Mouse (Mus musculus): ENCODE data around the gene Hoxd9. TPM values are rescaled to one million over a fixed set of nuclear protein-coding genes. Genes with fewer than 3 reads are reported as not detected.

The Hoxd9 gene
- total RNA-seq, 2 experiments from 2014 or later: not detected

GRCm38 (mm10) chr2:74724244-74725015 is 26.9 kb downstream of the Hoxd9 start:
- DNase-seq (ENCODE audit: extremely low spot score in 1 of 2, low spot score in 2 of 2): no peak
- intact Hi-C loops (cut with DNase I): loop anchor here (5.0 kb wide), 1 partner anchor 67 kb away; the partner anchor contains the start of gene Evx2
- H3K27ac ChIP-seq: no peak overlapping the region
- H3K4me3 ChIP-seq: no peak overlapping the region
- no peak for TF ChIP-seq CTCF (IDR thresholded peaks at IDR 0.05)

- no peak for DNase-seq (ENCODE audit: extremely low spot score in 1 of 2, low spot score in 2 of 2)
- H3K27ac ChIP-seq: no peak overlapping the region
- no peak for TF ChIP-seq CTCF (IDR thresholded peaks at IDR 0.05)
- H3K4me3 ChIP-seq: no peak overlapping the region
- intact Hi-C loops (cut with DNase I): loop anchor here (5.0 kb wide), 1 partner anchor 68 kb away; the partner anchor contains the start of gene Evx2
Measured at GRCm38 (mm10) chr2:74725171-74725570, 27.6 kb downstream of the Hoxd9 start.

GRCm38 (mm10) chr2:74726551-74726950 is 29.0 kb downstream of the Hoxd9 start, which contains the start of gene Gm28230:
Gm28230 (plus strand) TSS chr2:74726728.
- Histone ChIP-seq H3K27ac (no peak within 1 kb of the TSS), H3K4me3 (no peak within 1 kb of the TSS)
- no peak for TF ChIP-seq CTCF (IDR thresholded peaks at IDR 0.05)
- DNase-seq (ENCODE audit: extremely low spot score in 1 of 2, low spot score in 2 of 2): no peak
- intact Hi-C loops (cut with DNase I): loop anchor here (5.0 kb wide), 1 partner anchor 69 kb away; the partner anchor contains the start of gene Evx2

DNA sequence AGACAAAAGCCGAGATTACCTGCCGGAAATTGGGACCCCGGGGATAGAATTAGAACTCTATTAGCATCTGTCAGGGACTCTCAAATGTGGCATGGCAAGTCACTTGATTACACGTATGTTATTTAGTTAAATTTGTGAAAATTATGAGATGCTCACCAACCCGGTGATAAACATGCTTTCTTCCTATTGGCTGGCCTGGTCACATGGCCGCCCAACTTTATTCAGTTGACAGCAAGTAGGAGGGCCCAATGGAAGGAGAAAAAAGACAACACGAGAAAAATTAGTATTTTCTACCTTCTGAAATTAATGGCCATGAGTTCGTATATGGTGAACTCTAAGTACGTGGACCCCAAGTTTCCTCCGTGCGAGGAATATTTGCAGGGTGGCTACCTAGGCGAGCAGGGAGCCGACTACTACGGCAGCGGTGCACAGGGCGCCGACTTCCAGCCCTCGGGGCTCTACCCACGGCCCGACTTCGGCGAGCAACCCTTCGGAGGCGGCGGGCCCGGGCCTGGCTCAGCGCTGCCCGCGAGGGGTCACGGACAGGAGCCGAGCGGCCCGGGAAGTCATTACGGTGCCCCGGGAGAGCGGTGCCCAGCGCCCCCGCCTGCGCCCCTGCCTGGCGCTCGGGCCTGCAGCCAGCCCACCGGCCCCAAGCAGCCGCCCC is 29.6 kb downstream of the Hoxd9 start:
- DNase-seq (ENCODE audit: extremely low spot score in 1 of 2, low spot score in 2 of 2): no peak
- Histone ChIP-seq H3K4me3 (no peak overlapping the region), H3K27ac (no peak overlapping the region)
- no peak for TF ChIP-seq CTCF (IDR thresholded peaks at IDR 0.05)
- intact Hi-C loops (cut with DNase I): loop anchor here (5.0 kb wide), 1 partner anchor 70 kb away; the partner anchor contains the start of gene Evx2

GRCm38 (mm10) chr2:74727640-74728302 is 30.2 kb downstream of the Hoxd9 start:
- DNase-seq (ENCODE audit: extremely low spot score in 1 of 2, low spot score in 2 of 2): no peak
- TF ChIP-seq CTCF (IDR thresholded peaks at IDR 0.05): no peak
- Histone ChIP-seq H3K27ac (no peak overlapping the region), H3K4me3 (no peak overlapping the region)
- intact Hi-C loops (cut with DNase I): loop anchor here (5.0 kb wide), 1 partner anchor 70 kb away; the partner anchor contains the start of gene Evx2

GRCm38 (mm10) chr2:74728303-74728680 is 30.8 kb downstream of the Hoxd9 start:
- no peak for DNase-seq (ENCODE audit: extremely low spot score in 1 of 2, low spot score in 2 of 2)
- intact Hi-C loops (cut with DNase I): loop anchor here (5.0 kb wide), 1 partner anchor 71 kb away; the partner anchor contains the start of gene Evx2
- Histone ChIP-seq H3K4me3 (no peak overlapping the region), H3K27ac (no peak overlapping the region)
- TF ChIP-seq CTCF (IDR thresholded peaks at IDR 0.05): no peak

- H3K27ac ChIP-seq: no peak overlapping the region
- DNase-seq (ENCODE audit: extremely low spot score in 1 of 2, low spot score in 2 of 2): no peak
- intact Hi-C loops (cut with DNase I): no loop called here
- no peak overlapping the region for H3K4me3 ChIP-seq
- no peak for TF ChIP-seq CTCF (IDR thresholded peaks at IDR 0.05)
Measured at GRCm38 (mm10) chr2:74730331-74730730, 32.8 kb downstream of the Hoxd9 start.

DNA sequence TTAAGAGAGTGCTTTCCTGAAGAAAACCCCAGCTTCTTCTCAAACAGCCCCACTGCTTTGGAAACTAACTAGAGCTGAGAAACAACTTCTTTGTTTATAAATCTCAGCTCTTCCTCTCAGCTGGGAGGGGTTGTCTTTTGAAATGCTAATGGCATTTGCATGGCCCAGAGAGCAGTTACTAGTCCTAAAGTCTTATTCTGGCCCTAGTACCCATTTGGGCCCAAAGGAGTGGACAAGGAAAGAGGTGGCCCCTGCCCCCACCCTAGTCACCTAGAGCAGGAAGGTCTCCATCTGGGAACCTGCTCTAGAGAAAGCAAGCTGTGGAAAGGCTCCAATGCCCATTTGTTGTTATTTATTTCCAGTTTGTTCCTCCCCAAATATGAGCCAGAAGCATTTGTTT is 33.5 kb downstream of the Hoxd9 start:
- no peak for TF ChIP-seq CTCF (IDR thresholded peaks at IDR 0.05)
- H3K27ac ChIP-seq: no peak overlapping the region
- no peak for DNase-seq (ENCODE audit: extremely low spot score in 1 of 2, low spot score in 2 of 2)
- intact Hi-C loops (cut with DNase I): no loop called here
- H3K4me3 ChIP-seq: no peak overlapping the region

GRCm38 (mm10) chr2:74731799-74732512 is 34.4 kb downstream of the Hoxd9 start:
- Histone ChIP-seq H3K27ac (no peak overlapping the region), H3K4me3 (no peak overlapping the region)
- no peak for TF ChIP-seq CTCF (IDR thresholded peaks at IDR 0.05)
- intact Hi-C loops (cut with DNase I): no loop called here
- DNase-seq (ENCODE audit: extremely low spot score in 1 of 2, low spot score in 2 of 2): no peak

DNA sequence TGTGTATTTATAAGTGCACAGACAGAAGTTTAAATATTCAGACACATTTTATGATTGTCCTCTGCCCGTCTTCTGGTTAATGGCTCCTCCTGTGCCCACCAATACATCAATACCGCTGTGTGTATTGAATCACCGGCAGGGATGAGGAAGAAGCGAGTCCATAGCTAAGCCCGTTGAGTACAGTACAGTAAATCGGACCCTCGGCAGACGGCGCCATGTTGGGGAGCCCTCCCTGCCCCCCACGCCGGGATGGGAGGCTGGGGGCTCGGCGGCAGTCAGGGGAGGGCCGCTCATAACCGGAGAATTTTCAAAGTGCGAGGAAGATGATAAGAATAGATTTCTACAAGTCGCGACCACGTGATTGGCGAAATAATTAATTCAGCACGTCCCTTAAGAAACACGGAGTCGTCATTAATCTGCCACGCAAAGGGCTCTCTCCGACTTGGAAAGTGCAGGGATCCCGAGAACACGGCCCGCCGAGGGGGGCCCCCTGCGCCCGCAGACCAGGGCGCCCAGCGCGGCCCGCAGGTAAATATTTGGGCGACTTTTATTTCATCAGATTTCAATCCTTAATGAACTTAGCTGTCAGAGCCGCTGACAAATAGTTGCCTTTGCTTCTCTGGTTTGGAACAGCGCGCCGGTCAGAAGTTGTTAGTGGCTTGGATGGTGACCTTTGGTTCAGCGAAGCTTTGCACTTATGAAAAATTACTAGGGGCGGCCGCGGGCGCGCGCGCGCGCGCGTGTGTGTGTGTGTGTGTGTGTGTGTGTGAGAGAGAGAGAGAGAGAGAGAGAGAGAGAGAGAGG is 35.2 kb downstream of the Hoxd9 start:
- intact Hi-C loops (cut with DNase I): no loop called here
- TF ChIP-seq CTCF (IDR thresholded peaks at IDR 0.05): no peak
- DNase-seq (ENCODE audit: extremely low spot score in 1 of 2, low spot score in 2 of 2): no peak
- no peak overlapping the region for H3K4me3 ChIP-seq
- no peak overlapping the region for H3K27ac ChIP-seq

- Histone ChIP-seq H3K4me3 (no peak overlapping the region), H3K27ac (no peak overlapping the region)
- intact Hi-C loops (cut with DNase I): no loop called here
- DNase-seq (ENCODE audit: extremely low spot score in 1 of 2, low spot score in 2 of 2): no peak
- no peak for TF ChIP-seq CTCF (IDR thresholded peaks at IDR 0.05)
Measured at GRCm38 (mm10) chr2:74733317-74733661, 35.8 kb downstream of the Hoxd9 start.
